Mouse (Mus musculus) forebrain, embryonic 16.5 days (tissue): ENCODE results near the gene Ubqln1. TPM values are rescaled to one million over a fixed set of nuclear protein-coding genes. Genes with fewer than 3 reads are reported as not detected.

ENCODE experiments used
- ATAC-seq: fragments of 200-750 bp; cut with Nextera tagmentation; 2 replicates; pipeline ENCODE4 v1.8.0; 2017; ENCODE audit warnings: mild to moderate bottlenecking, moderate library complexity
- H3K27ac ChIP-seq: fragments of 300-500 bp; sonication (generic); 2 replicates; pipeline ENCODE4 v1.5.1; 2014; ENCODE audit warnings: low read length, control low read depth
- H3K27me3 ChIP-seq: fragments of 300-500 bp; sonication (generic); replicated peaks from 2 replicates; pipeline ENCODE4 v1.6.1; 2014; ENCODE audit warnings: low read length; ENCODE audit not compliant: control insufficient read depth, insufficient read depth
- H3K36me3 ChIP-seq: fragments of 300-500 bp; sonication (generic); 2 replicates; pipeline ENCODE4 v1.6.1; 2014; ENCODE audit not compliant: control insufficient read depth, insufficient read depth
- H3K4me1 ChIP-seq: fragments of 300-500 bp; sonication (generic); replicated peaks from 2 replicates; pipeline ENCODE4 v1.6.1; 2014; ENCODE audit warnings: low read length; ENCODE audit not compliant: control insufficient read depth, insufficient read depth
- H3K4me2 ChIP-seq: fragments of 300-500 bp; sonication (generic); 2 replicates; pipeline ENCODE4 v1.6.1; 2014; ENCODE audit warnings: mild to moderate bottlenecking, low read length, control low read depth
- H3K4me3 ChIP-seq: fragments of 300-500 bp; sonication (generic); replicated peaks from 2 replicates; pipeline ENCODE4 v1.5.1; 2014; ENCODE audit warnings: mild to moderate bottlenecking, low read length, control low read depth
- H3K9ac ChIP-seq: fragments of 300-500 bp; sonication (generic); replicated peaks from 2 replicates; pipeline ENCODE4 v1.6.1; 2014; ENCODE audit warnings: low read depth, low read length, control low read depth
- H3K9me3 ChIP-seq: fragments of 300-500 bp; sonication (generic); 2 replicates; pipeline ENCODE4 v1.6.1; 2016; ENCODE audit warnings: low read length; ENCODE audit not compliant: control insufficient read depth
- WGBS: fragments of 180-500 bp; shearing (Covaris S2); extraction: QIAGEN DNeasy Blood & Tissue Kit; methylation state at CpG from one replicate; pipeline ENCODE4 v1.1.7; 2014; 5-methylcytosine and 5-hydroxymethylcytosine counted together
- polyA plus RNA-seq: library from polyadenylated mRNA; unstranded; fragments of >200 nt; fragmentation: Nextera tagmentation; extraction: Ambion mirVana; gene quantifications from 2 replicates; pipeline ENCODE4 v1.2.1, GENCODE M21; 2015

Ubqln1 gene
- polyA plus RNA-seq, 1 experiment from 2014 or later = 142 TPM

GRCm38 (mm10) chr13:58206084-58206483 lies 9.4 kb downstream of the Ubqln1 start:
- Histone ChIP-seq H3K4me3 (no peak overlapping the region), H3K9me3 (no peaks in the 10 kb centered on the region), H3K36me3 (no peaks in the 10 kb centered on the region), H3K4me2 (no peak overlapping the region), H3K27me3 (no peaks in the 10 kb centered on the region), H3K4me1 (no peaks in the 10 kb centered on the region), H3K9ac (no peak overlapping the region), H3K27ac (no peak overlapping the region)
- WGBS = 94% methylated on average over 4 of the region's 4 CpGs
- no peak for ATAC-seq

- no peak for ATAC-seq
- H3K4me3 ChIP-seq = no peak overlapping the region
Measured at GRCm38 (mm10) chr13:58204986-58205385, 10.5 kb downstream of the Ubqln1 start.

GRCm38 (mm10) chr13:58204202-58204601 lies 11.3 kb downstream of the Ubqln1 start:
- H3K9ac ChIP-seq = no peak overlapping the region
- H3K27ac ChIP-seq = no peak overlapping the region
- H3K4me1 ChIP-seq = no peaks in the 10 kb centered on the region
- no peak overlapping the region for H3K4me3 ChIP-seq
- H3K36me3 ChIP-seq = no peaks in the 10 kb centered on the region
- H3K27me3 ChIP-seq = no peaks in the 10 kb centered on the region
- ATAC-seq = no peak
- 95% methylated on average over 3 of the region's 3 CpGs for WGBS
- H3K4me2 ChIP-seq = no peak overlapping the region
- H3K9me3 ChIP-seq = no peaks in the 10 kb centered on the region

More at GRCm38 (mm10) chr13:58204986-58205385, 10.5 kb downstream of the Ubqln1 start:
- Histone ChIP-seq H3K36me3 (no peaks in the 10 kb centered on the region), H3K4me1 (no peaks in the 10 kb centered on the region), H3K9me3 (no peaks in the 10 kb centered on the region), H3K9ac (no peak overlapping the region), H3K27ac (no peak overlapping the region), H3K27me3 (no peaks in the 10 kb centered on the region), H3K4me2 (no peak overlapping the region)
- 62% methylated on average over 4 of the region's 4 CpGs for WGBS

- H3K9me3 ChIP-seq = no peaks in the 10 kb centered on the region
- 96% methylated on average over 1 of the region's 1 CpGs for WGBS
- H3K27me3 ChIP-seq = no peaks in the 10 kb centered on the region
- no peak for ATAC-seq
- H3K9ac ChIP-seq = no peak overlapping the region
- no peaks in the 10 kb centered on the region for H3K4me1 ChIP-seq
- H3K4me3 ChIP-seq = no peak overlapping the region
- H3K36me3 ChIP-seq = peaks cover 4% of the 10 kb centered on the region
- H3K4me2 ChIP-seq = no peak overlapping the region
- no peak overlapping the region for H3K27ac ChIP-seq
Measured at GRCm38 (mm10) chr13:58202903-58203302, 12.6 kb downstream of the Ubqln1 start.

- peaks cover 10% of the 10 kb centered on the region for H3K36me3 ChIP-seq
- no peak overlapping the region for H3K4me2 ChIP-seq
- no peak for ATAC-seq
- H3K4me1 ChIP-seq = no peaks in the 10 kb centered on the region
- H3K27ac ChIP-seq = no peak overlapping the region
- H3K9ac ChIP-seq = no peak overlapping the region
- no peak overlapping the region for H3K4me3 ChIP-seq
- 90% methylated on average over 3 of the region's 3 CpGs for WGBS
- no peaks in the 10 kb centered on the region for H3K9me3 ChIP-seq
- no peaks in the 10 kb centered on the region for H3K27me3 ChIP-seq
Measured at GRCm38 (mm10) chr13:58201908-58202307, 13.5 kb downstream of the Ubqln1 start.

GRCm38 (mm10) chr13:58201343-58201742 lies 14.1 kb downstream of the Ubqln1 start:
- H3K9ac ChIP-seq = no peak overlapping the region
- 90% methylated on average over 6 of the region's 6 CpGs for WGBS
- H3K36me3 ChIP-seq = peaks cover 11% of the 10 kb centered on the region
- H3K9me3 ChIP-seq = no peaks in the 10 kb centered on the region
- ATAC-seq = no peak
- no peak overlapping the region for H3K4me2 ChIP-seq
- no peak overlapping the region for H3K27ac ChIP-seq
- no peak overlapping the region for H3K4me3 ChIP-seq
- no peaks in the 10 kb centered on the region for H3K4me1 ChIP-seq
- H3K27me3 ChIP-seq = no peaks in the 10 kb centered on the region

- no peak for ATAC-seq
- H3K9me3 ChIP-seq = no peaks in the 10 kb centered on the region
- no peak overlapping the region for H3K4me2 ChIP-seq
- 97% methylated on average over 7 of the region's 7 CpGs for WGBS
- peaks cover 15% of the 10 kb centered on the region for H3K36me3 ChIP-seq
- H3K27ac ChIP-seq = no peak overlapping the region
- H3K27me3 ChIP-seq = no peaks in the 10 kb centered on the region
- H3K4me3 ChIP-seq = no peak overlapping the region
- H3K4me1 ChIP-seq = no peaks in the 10 kb centered on the region
- no peak overlapping the region for H3K9ac ChIP-seq
Measured at GRCm38 (mm10) chr13:58197981-58198640, 17.3 kb downstream of the Ubqln1 start.

GRCm38 (mm10) chr13:58197211-58197610 lies 18.2 kb downstream of the Ubqln1 start:
- Histone ChIP-seq H3K9ac (no peak overlapping the region), H3K9me3 (no peaks in the 10 kb centered on the region), H3K27ac (no peak overlapping the region), H3K4me2 (no peak overlapping the region), H3K4me3 (no peak overlapping the region), H3K36me3 (peaks cover 15% of the 10 kb centered on the region), H3K27me3 (no peaks in the 10 kb centered on the region), H3K4me1 (no peaks in the 10 kb centered on the region)
- 76% methylated on average over 3 of the region's 3 CpGs for WGBS
- no peak for ATAC-seq

GRCm38 (mm10) chr13:58194908-58195307 lies 20.5 kb downstream of the Ubqln1 start:
- H3K27ac ChIP-seq = no peak overlapping the region
- no peak overlapping the region for H3K4me2 ChIP-seq
- WGBS = 86% methylated on average over 3 of the region's 3 CpGs
- no peaks in the 10 kb centered on the region for H3K4me1 ChIP-seq
- no peaks in the 10 kb centered on the region for H3K9me3 ChIP-seq
- no peak overlapping the region for H3K4me3 ChIP-seq
- H3K9ac ChIP-seq = no peak overlapping the region
- ATAC-seq = no peak
- peaks cover 30% of the 10 kb centered on the region for H3K36me3 ChIP-seq
- H3K27me3 ChIP-seq = no peaks in the 10 kb centered on the region

- no peak overlapping the region for H3K27ac ChIP-seq
- H3K36me3 ChIP-seq = peaks cover 29% of the 10 kb centered on the region
- no peaks in the 10 kb centered on the region for H3K4me1 ChIP-seq
- H3K9me3 ChIP-seq = no peaks in the 10 kb centered on the region
- H3K4me3 ChIP-seq = no peak overlapping the region
- H3K4me2 ChIP-seq = no peak overlapping the region
- H3K9ac ChIP-seq = no peak overlapping the region
- no peak for ATAC-seq
- 96% methylated on average over 3 of the region's 3 CpGs for WGBS
- H3K27me3 ChIP-seq = no peaks in the 10 kb centered on the region
Measured at GRCm38 (mm10) chr13:58193221-58193620, 22.2 kb downstream of the Ubqln1 start.
